Mouse (Mus musculus) heart, embryonic 11.5 days (tissue): ENCODE results near the gene Hspa12b. TPM values are rescaled to one million over a fixed set of nuclear protein-coding genes. Genes with fewer than 3 reads are reported as not detected.

Experiments
- ATAC-seq: fragments of 200-750 bp; cut with Nextera tagmentation; replicated peaks from 2 replicates; pipeline ENCODE4 v1.8.0; 2017; ENCODE audit warnings: moderate library complexity; ENCODE audit not compliant: insufficient number of reproducible peaks, low FRiP score, low TSS enrichment
- H3K27ac ChIP-seq: fragments of 300-500 bp; sonication (generic); 2 replicates; pipeline ENCODE4 v1.5.1; 2014; ENCODE audit warnings: mild to moderate bottlenecking, low read depth, low read length
- H3K27me3 ChIP-seq: fragments of 300-500 bp; sonication (generic); 2 replicates; pipeline ENCODE4 v1.6.1; 2014; ENCODE audit warnings: mild to moderate bottlenecking, low read length, mixed read lengths; ENCODE audit not compliant: control insufficient read depth, insufficient read depth
- H3K36me3 ChIP-seq: fragments of 300-500 bp; sonication (generic); 2 replicates; pipeline ENCODE4 v1.6.1; 2014; ENCODE audit warnings: mild to moderate bottlenecking, low read length, moderate library complexity, mixed read lengths; ENCODE audit not compliant: control insufficient read depth, insufficient read depth
- H3K4me1 ChIP-seq: fragments of 300-500 bp; sonication (generic); 2 replicates; pipeline ENCODE4 v1.6.1; 2014; ENCODE audit warnings: low read length; ENCODE audit not compliant: control insufficient read depth, insufficient read depth
- H3K4me2 ChIP-seq: fragments of 300-500 bp; sonication (generic); 2 replicates; pipeline ENCODE4 v1.6.1; 2014; ENCODE audit warnings: mild to moderate bottlenecking, moderate library complexity
- H3K4me3 ChIP-seq: fragments of 300-500 bp; sonication (generic); 2 replicates; pipeline ENCODE4 v1.5.1; 2014; ENCODE audit warnings: low read depth, low read length
- H3K9ac ChIP-seq: fragments of 300-500 bp; sonication (generic); 2 replicates; pipeline ENCODE4 v1.6.1; 2014; ENCODE audit warnings: mild to moderate bottlenecking, low read depth, low read length, moderate library complexity
- H3K9me3 ChIP-seq: fragments of 300-500 bp; sonication (generic); replicated peaks from 2 replicates; pipeline ENCODE4 v1.6.1; 2016; ENCODE audit warnings: low read length; ENCODE audit not compliant: control insufficient read depth
- WGBS: fragments of 180-500 bp; shearing (Covaris S2); extraction: QIAGEN DNeasy Blood & Tissue Kit; methylation state at CpG from one replicate; pipeline ENCODE4 v1.1.7; 2014; ENCODE audit not compliant: insufficient replicate concordance; 5-methylcytosine and 5-hydroxymethylcytosine counted together
- polyA plus RNA-seq: library from polyadenylated mRNA; unstranded; fragments of >200 nt; fragmentation: Nextera tagmentation; extraction: Ambion mirVana; gene quantifications from 2 replicates; pipeline ENCODE4 v1.2.1, GENCODE M21; 2014

Gene Hspa12b
- polyA plus RNA-seq, 1 experiment from 2014 or later, result 6.3 TPM

GRCm38 (mm10) chr2:131139886-131140532 lies 12.9 kb downstream of the Hspa12b start:
- ATAC-seq, result no peak
- no peak overlapping the region for H3K9ac ChIP-seq
- 25% methylated on average over 5 of the region's 5 CpGs for WGBS
- peak overlapping the region; percentile 69 for H3K27ac ChIP-seq
- peaks cover 8% of the 10 kb centered on the region for H3K36me3 ChIP-seq
- no peak overlapping the region for H3K4me2 ChIP-seq
- peaks cover 38% of the 10 kb centered on the region for H3K4me1 ChIP-seq
- H3K9me3 ChIP-seq, result no peaks in the 10 kb centered on the region
- H3K4me3 ChIP-seq, result no peak overlapping the region
- peaks cover 2% of the 10 kb centered on the region; the same call in 1 of the 2 replicates for H3K27me3 ChIP-seq

DNA sequence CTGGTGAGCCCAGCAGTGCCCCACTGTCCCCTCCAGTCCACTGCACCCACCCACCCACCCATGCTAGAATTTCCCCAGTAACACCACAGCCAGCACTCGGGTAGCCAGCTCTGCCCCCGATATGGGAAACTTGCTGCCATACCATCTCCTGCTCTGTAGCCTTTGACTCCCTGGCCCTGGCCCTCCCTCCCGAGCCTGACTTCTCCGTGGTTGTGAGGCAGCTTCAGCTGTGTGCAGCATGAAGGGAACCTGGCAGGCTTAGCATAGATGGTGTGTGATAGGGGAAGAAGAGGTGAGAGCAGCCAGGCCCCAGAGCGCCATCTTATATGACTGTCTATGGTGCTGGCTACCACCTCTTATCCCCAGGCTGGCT lies 13.4 kb downstream of the Hspa12b start:
- no peak overlapping the region for H3K4me2 ChIP-seq
- H3K4me3 ChIP-seq, result no peak overlapping the region
- ATAC-seq, result no peak
- no peaks in the 10 kb centered on the region for H3K9me3 ChIP-seq
- H3K36me3 ChIP-seq, result peaks cover 8% of the 10 kb centered on the region
- H3K4me1 ChIP-seq, result peaks cover 33% of the 10 kb centered on the region
- 42% methylated on average over 5 of the region's 5 CpGs for WGBS
- H3K9ac ChIP-seq, result no peak overlapping the region
- H3K27ac ChIP-seq, result peak overlapping the region; percentile 69; the same call in 1 of the 2 replicates
- peaks cover 2% of the 10 kb centered on the region; the same call in 1 of the 2 replicates for H3K27me3 ChIP-seq

GRCm38 (mm10) chr2:131141336-131141986 lies 14.4 kb downstream of the Hspa12b start:
- H3K4me2 ChIP-seq, result no peak overlapping the region
- H3K36me3 ChIP-seq, result peaks cover 8% of the 10 kb centered on the region
- no peak for ATAC-seq
- H3K27ac ChIP-seq, result no peak overlapping the region
- H3K27me3 ChIP-seq, result peaks cover 2% of the 10 kb centered on the region; the same call in 1 of the 2 replicates
- no peak overlapping the region for H3K4me3 ChIP-seq
- H3K9me3 ChIP-seq, result no peaks in the 10 kb centered on the region
- H3K4me1 ChIP-seq, result peaks cover 24% of the 10 kb centered on the region
- 89% methylated on average over 8 of the region's 8 CpGs for WGBS
- no peak overlapping the region for H3K9ac ChIP-seq

GRCm38 (mm10) chr2:131142592-131142991 lies 15.5 kb downstream of the Hspa12b start:
- Histone ChIP-seq H3K27me3 (peaks cover 2% of the 10 kb centered on the region; the same call in 1 of the 2 replicates), H3K27ac (no peak overlapping the region), H3K9ac (no peak overlapping the region), H3K36me3 (peaks cover 10% of the 10 kb centered on the region), H3K4me3 (no peak overlapping the region), H3K4me2 (0 out of 2 replicates have a peak overlapping the region, but pooled peaks have one; percentile 25), H3K4me1 (peaks cover 20% of the 10 kb centered on the region), H3K9me3 (no peaks in the 10 kb centered on the region)
- 21% methylated on average over 18 of the region's 18 CpGs for WGBS
- peak; percentile 25; the same call in 1 of the 2 replicates for ATAC-seq

GRCm38 (mm10) chr2:131143007-131143780 lies 16.1 kb downstream of the Hspa12b start:
- H3K27me3 ChIP-seq, result peaks cover 2% of the 10 kb centered on the region; the same call in 1 of the 2 replicates
- 0 out of 2 replicates have a peak overlapping the region, but pooled peaks have one; percentile 25 for H3K4me2 ChIP-seq
- H3K27ac ChIP-seq, result no peak overlapping the region
- H3K4me3 ChIP-seq, result no peak overlapping the region
- H3K9ac ChIP-seq, result no peak overlapping the region
- WGBS, result 69% methylated on average over 22 of the region's 22 CpGs
- peaks cover 22% of the 10 kb centered on the region for H3K4me1 ChIP-seq
- peaks cover 12% of the 10 kb centered on the region for H3K36me3 ChIP-seq
- no peak for ATAC-seq
- no peaks in the 10 kb centered on the region for H3K9me3 ChIP-seq

DNA sequence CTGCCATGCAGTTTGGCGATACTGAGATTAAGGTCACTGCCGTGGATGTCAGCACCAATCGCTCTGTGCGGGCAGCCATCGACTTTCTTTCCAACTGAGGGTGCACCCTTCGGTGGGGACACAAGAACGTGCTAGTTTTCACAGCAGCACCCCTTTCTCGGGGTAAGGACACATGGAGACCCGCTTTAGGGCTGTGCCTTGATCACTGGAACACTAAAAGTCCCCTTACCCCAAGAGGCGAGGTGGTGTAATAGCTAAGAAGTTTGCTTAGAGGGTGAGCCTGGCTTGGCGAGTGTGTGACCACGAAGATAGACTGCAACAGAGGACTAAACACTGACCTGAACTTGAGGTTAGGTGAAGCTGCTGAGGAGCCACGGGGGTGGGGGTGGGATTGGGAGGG lies 18.0 kb downstream of the Hspa12b start:
- WGBS, result 49% methylated on average over 13 of the region's 13 CpGs
- no peak overlapping the region for H3K4me3 ChIP-seq
- H3K4me2 ChIP-seq, result no peak overlapping the region; the same call in 1 of the 2 replicates
- no peaks in the 10 kb centered on the region for H3K9me3 ChIP-seq
- no peak overlapping the region for H3K9ac ChIP-seq
- no peak for ATAC-seq
- peaks cover 18% of the 10 kb centered on the region for H3K36me3 ChIP-seq
- no peak overlapping the region for H3K27ac ChIP-seq
- H3K27me3 ChIP-seq, result peaks cover 2% of the 10 kb centered on the region; the same call in 1 of the 2 replicates
- H3K4me1 ChIP-seq, result peaks cover 22% of the 10 kb centered on the region

DNA sequence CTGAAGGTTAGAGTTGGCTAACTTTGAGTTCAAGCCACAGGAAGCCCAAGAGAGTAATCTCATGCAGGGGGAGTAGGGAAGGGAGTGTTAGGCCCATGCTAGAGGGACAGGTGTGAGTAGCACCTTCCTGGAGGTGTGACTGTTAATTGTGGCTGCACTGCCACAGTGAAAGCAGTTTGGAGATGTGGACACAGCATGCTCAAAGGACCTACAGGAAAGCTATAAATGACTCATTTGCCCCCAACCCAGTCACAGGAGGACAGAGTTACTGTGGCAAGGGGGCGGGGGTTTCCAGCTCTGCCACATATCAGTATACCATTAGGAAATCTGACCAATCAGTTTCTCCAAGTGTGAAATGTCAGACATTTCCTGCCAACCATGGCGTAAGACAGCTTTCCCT lies 18.5 kb downstream of the Hspa12b start:
- H3K4me1 ChIP-seq, result peaks cover 18% of the 10 kb centered on the region
- H3K4me3 ChIP-seq, result no peak overlapping the region
- peaks cover 2% of the 10 kb centered on the region; the same call in 1 of the 2 replicates for H3K27me3 ChIP-seq
- ATAC-seq, result no peak
- H3K27ac ChIP-seq, result no peak overlapping the region
- WGBS, result 67% methylated on average over 2 of the region's 2 CpGs
- H3K9me3 ChIP-seq, result no peaks in the 10 kb centered on the region
- no peak overlapping the region for H3K9ac ChIP-seq
- no peak overlapping the region for H3K4me2 ChIP-seq
- peaks cover 18% of the 10 kb centered on the region for H3K36me3 ChIP-seq
